Mouse (Mus musculus) bone marrow, adult 2 months (tissue): Measurements from ENCODE around the gene Plcb1. TPM values are rescaled to one million over a fixed set of nuclear protein-coding genes. Genes with fewer than 3 reads are reported as not detected.

Experiments used
- H3K27ac ChIP-seq: fragments of 200-500 bp; 2 replicates; pipeline ENCODE4 v1.5.1; 2012; ENCODE audit warnings: low read depth, mild to moderate bottlenecking, control low read depth, inconsistent platforms, low read length; ENCODE audit not compliant: control insufficient read depth, poor library complexity, insufficient read depth
- H3K4me1 ChIP-seq: fragments of 200-500 bp; 2 replicates; pipeline ENCODE4 v1.6.1; 2011; ENCODE audit warnings: low read length; ENCODE audit not compliant: control insufficient read depth, insufficient read depth
- H3K4me3 ChIP-seq: fragments of 200-500 bp; replicated peaks from 2 replicates; pipeline ENCODE3; 2011; ENCODE audit warnings: mild to moderate bottlenecking, low read depth, low read length, control low read depth; ENCODE audit not compliant: control insufficient read depth
- CTCF ChIP-seq: fragments of 200-500 bp; IDR thresholded peaks from 2 replicates; pipeline ENCODE4 v1.5.1; 2011; ENCODE audit warnings: low read length, control low read depth; ENCODE audit not compliant: control insufficient read depth, insufficient read depth
- POLR2A ChIP-seq: fragments of 200-500 bp; IDR thresholded peaks from 2 replicates; pipeline ENCODE4 v1.6.1; 2011; ENCODE audit warnings: low read depth, mild to moderate bottlenecking, control low read depth, low read length, borderline replicate concordance; ENCODE audit not compliant: control insufficient read depth
- WGBS: fragments of 180-500 bp; shearing (Covaris S2); methylation state at CpG from one replicate; pipeline ENCODE4 v1.1.7; 2018; 5-methylcytosine and 5-hydroxymethylcytosine counted together
- polyA plus RNA-seq: library from polyadenylated mRNA; stranded (reverse); fragments of >200 nt; gene quantifications from 2 replicates; pipeline ENCODE4 v1.2.4, GENCODE M21; 2011; ENCODE audit warnings: low replicate concordance; ENCODE audit not compliant: missing spikeins, insufficient read depth, insufficient read length

Gene Plcb1
- polyA plus RNA-seq, 1 experiment: 5.6 TPM

GRCm38 (mm10) chr2:134926266-134926665 is 140.4 kb downstream of the Plcb1 start:
- 75% methylated on average over 1 of the region's 1 CpGs for WGBS
- Histone ChIP-seq H3K27ac (no peak overlapping the region), H3K4me3 (no peak overlapping the region), H3K4me1 (no peaks in the 10 kb centered on the region)
- TF ChIP-seq POLR2A (no peak), CTCF (no peak)

GRCm38 (mm10) chr2:134927072-134927471 is 141.2 kb downstream of the Plcb1 start:
- H3K27ac ChIP-seq: no peak overlapping the region
- no peaks in the 10 kb centered on the region for H3K4me1 ChIP-seq
- H3K4me3 ChIP-seq: no peak overlapping the region
- 70% methylated on average over 5 of the region's 5 CpGs for WGBS
- TF ChIP-seq POLR2A (no peak), CTCF (no peak)

GRCm38 (mm10) chr2:134929452-134929851 is 143.6 kb downstream of the Plcb1 start:
- H3K4me3 ChIP-seq: no peak overlapping the region
- no peak for TF ChIP-seq POLR2A
- TF ChIP-seq CTCF: no peak

GRCm38 (mm10) chr2:134930961-134931360 is 145.1 kb downstream of the Plcb1 start:
- no peak overlapping the region for H3K27ac ChIP-seq
- no peak overlapping the region for H3K4me3 ChIP-seq
- 81% methylated on average over 4 of the region's 4 CpGs for WGBS
- no peak for TF ChIP-seq POLR2A
- TF ChIP-seq CTCF: no peak
- H3K4me1 ChIP-seq: no peaks in the 10 kb centered on the region

More at GRCm38 (mm10) chr2:134929452-134929851, 143.6 kb downstream of the Plcb1 start:
- Histone ChIP-seq H3K27ac (no peak overlapping the region), H3K4me1 (no peaks in the 10 kb centered on the region)

GRCm38 (mm10) chr2:134931756-134932421 is 146.0 kb downstream of the Plcb1 start:
- 86% methylated on average over 5 of the region's 5 CpGs for WGBS
- Histone ChIP-seq H3K4me1 (no peaks in the 10 kb centered on the region), H3K4me3 (no peak overlapping the region), H3K27ac (no peak overlapping the region)
- no peak for TF ChIP-seq CTCF
- TF ChIP-seq POLR2A: no peak

GRCm38 (mm10) chr2:134935469-134935868 is 149.6 kb downstream of the Plcb1 start:
- Histone ChIP-seq H3K4me3 (no peak overlapping the region), H3K27ac (no peak overlapping the region), H3K4me1 (no peaks in the 10 kb centered on the region)
- TF ChIP-seq POLR2A: no peak
- 91% methylated on average over 2 of the region's 2 CpGs for whole genome bisulfite sequencing

GRCm38 (mm10) chr2:134935970-134936649 is 150.2 kb downstream of the Plcb1 start:
- TF ChIP-seq POLR2A: no peak
- no peak for TF ChIP-seq CTCF
- WGBS: 61% methylated on average over 6 of the region's 6 CpGs
- H3K27ac ChIP-seq: no peak overlapping the region
- no peaks in the 10 kb centered on the region for H3K4me1 ChIP-seq
- no peak overlapping the region for H3K4me3 ChIP-seq

- 60% methylated on average over 1 of the region's 1 CpGs for WGBS
- Histone ChIP-seq H3K4me3 (no peak overlapping the region), H3K27ac (no peak overlapping the region), H3K4me1 (no peaks in the 10 kb centered on the region)
- TF ChIP-seq CTCF: no peak
- no peak for TF ChIP-seq POLR2A
Observed at GRCm38 (mm10) chr2:134937666-134938065, 151.8 kb downstream of the Plcb1 start.

- 86% methylated on average over 4 of the region's 4 CpGs for WGBS
- Histone ChIP-seq H3K4me1 (no peaks in the 10 kb centered on the region; the same call in 1 of the 2 replicates), H3K4me3 (no peak overlapping the region), H3K27ac (no peak overlapping the region)
- no peak for TF ChIP-seq POLR2A
- no peak for TF ChIP-seq CTCF
Observed at GRCm38 (mm10) chr2:134942039-134942438, 156.2 kb downstream of the Plcb1 start.
